Mouse (Mus musculus) retina, postnatal 1 day (tissue): ENCODE measurements around the gene Mrpl46.

Experiments used
- DNase-seq: peaks from one replicate; pipeline ENCODE4 v3.0.0-alpha.2; 2012

The Mrpl46 gene

GRCm38 (mm10) chr7:78767929-78768531 is 15.3 kb downstream of the Mrpl46 start:
- no peak for DNase-seq

GRCm38 (mm10) chr7:78766019-78766683 is 17.2 kb downstream of the Mrpl46 start:
- peak; percentile 87 for DNase-seq

GRCm38 (mm10) chr7:78765215-78765631 is 18.1 kb downstream of the Mrpl46 start:
- peak; percentile 82 for DNase-seq

GRCm38 (mm10) chr7:78763801-78764200 is 19.5 kb downstream of the Mrpl46 start:
- no peak for DNase-seq

GRCm38 (mm10) chr7:78754458-78755000 is 28.8 kb downstream of the Mrpl46 start:
- DNase-seq = no peak

GRCm38 (mm10) chr7:78753752-78754457 is 29.4 kb downstream of the Mrpl46 start:
- no peak for DNase-seq

GRCm38 (mm10) chr7:78752961-78753360 is 30.4 kb downstream of the Mrpl46 start:
- DNase-seq = no peak

- DNase-seq = no peak
Measured at GRCm38 (mm10) chr7:78743731-78744385, 39.5 kb downstream of the Mrpl46 start.

- no peak for DNase-seq
Measured at GRCm38 (mm10) chr7:78739351-78740000, 43.9 kb downstream of the Mrpl46 start.

GRCm38 (mm10) chr7:78737614-78738210 is 45.6 kb downstream of the Mrpl46 start, which contains the start of gene Ntrk3:
Gene Ntrk3 (minus strand): TSS chr7:78738012.
- DNase-seq = no peak

GRCm38 (mm10) chr7:78737196-78737595 is 46.1 kb downstream of the Mrpl46 start:
- no peak for DNase-seq

- DNase-seq = no peak
Measured at GRCm38 (mm10) chr7:78731391-78731790, 51.9 kb downstream of the Mrpl46 start.
